Mouse (Mus musculus): ENCODE results near the gene Gm17019. TPM values are rescaled to one million over a fixed set of nuclear protein-coding genes. Genes with fewer than 3 reads are reported as not detected.
"Not testable (repeated sequence)": the region's sequence is repeated elsewhere in the genome, so short reads cannot be mapped to it uniquely, and the experiment has no call there.

Gm17019 gene
- total RNA-seq, 2 experiments from 2014 or later, result not detected

DNA sequence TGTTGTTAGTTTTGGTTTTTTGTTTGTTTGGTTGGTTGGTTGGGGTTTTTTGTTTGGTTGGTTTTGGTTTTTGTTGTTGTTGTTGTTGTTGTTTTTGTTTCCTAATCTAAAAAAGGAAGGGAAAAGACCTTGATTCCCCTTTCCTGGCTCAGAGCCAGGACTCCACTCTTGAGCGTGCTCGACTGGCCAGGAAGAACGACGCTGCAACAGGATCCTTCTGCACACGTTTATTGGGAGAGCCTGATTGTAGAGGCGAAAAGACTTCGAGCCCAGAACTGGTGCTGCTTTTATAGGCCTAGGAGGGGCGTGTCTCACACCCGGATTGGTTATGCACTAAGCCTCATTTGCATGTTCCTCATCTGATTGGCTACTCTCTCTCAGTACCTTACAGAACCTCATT, 34.7 kb downstream of the Gm17019 start:
- DNase-seq (ENCODE audit: low spot score in 2 of 2); intact Hi-C loops (cut with DNase I): not testable (repeated sequence)

DNA sequence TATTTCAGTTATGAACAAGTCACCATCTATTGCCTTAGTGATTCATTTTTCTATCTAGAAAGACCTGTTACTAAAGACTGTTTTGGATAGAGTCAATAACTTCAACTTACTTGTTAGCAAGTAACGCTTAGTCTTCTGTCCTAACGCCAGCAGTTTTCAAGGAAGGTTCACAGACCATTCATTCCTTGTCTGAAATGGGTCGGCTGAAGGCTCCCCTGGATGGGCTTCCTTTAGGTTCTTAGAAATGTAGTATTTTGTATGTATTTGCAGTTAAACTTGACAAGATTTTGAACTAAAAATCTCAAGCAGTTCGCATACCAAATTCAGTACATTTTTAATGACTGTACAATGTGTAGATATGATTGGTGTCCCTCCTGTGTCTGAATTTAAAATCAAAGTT, 35.2 kb downstream of the Gm17019 start:
- intact Hi-C loops (cut with DNase I); DNase-seq (ENCODE audit: low spot score in 2 of 2): not testable (repeated sequence)

DNA sequence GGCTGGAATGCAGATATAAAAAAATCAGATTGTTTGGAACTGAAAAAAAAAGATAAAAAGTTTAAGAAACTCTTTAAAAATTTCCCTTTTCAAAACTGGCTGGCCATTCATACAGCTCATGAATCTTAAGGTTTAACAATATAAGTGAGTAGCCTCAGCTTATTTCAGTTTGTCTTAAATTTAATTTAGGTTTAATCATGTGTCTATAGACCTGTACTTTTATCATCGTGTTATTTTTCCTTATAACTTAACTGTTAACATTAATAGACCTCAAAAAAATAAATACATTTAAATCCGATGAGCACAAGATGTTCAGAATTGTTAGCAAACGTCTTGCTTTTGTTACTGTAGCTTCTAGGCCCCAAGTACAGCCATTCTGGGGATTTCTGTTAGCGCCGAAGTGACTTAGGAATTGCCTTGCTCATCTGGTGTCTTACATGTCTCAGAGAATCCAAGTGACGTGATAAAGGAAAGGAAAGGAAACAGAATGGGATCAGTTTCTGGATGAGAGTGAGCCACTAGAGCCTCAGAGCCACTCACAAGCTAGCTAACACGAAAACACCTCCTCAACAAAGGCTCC, 36.0 kb downstream of the Gm17019 start:
- DNase-seq (ENCODE audit: low spot score in 2 of 2); intact Hi-C loops (cut with DNase I): not testable (repeated sequence)

GRCm38 (mm10) chr5:14994124-14994523, 38.7 kb downstream of the Gm17019 start:
- intact Hi-C loops (cut with DNase I), result not testable (repeated sequence)

GRCm38 (mm10) chr5:14990375-14991158, 42.2 kb downstream of the Gm17019 start:
- DNase-seq (ENCODE audit: low spot score in 2 of 2); intact Hi-C loops (cut with DNase I): not testable (repeated sequence)

More at GRCm38 (mm10) chr5:14994124-14994523, 38.7 kb downstream of the Gm17019 start:
- DNase-seq (ENCODE audit: low spot score in 2 of 2), result not testable (repeated sequence)

- DNase-seq (ENCODE audit: low spot score in 2 of 2); intact Hi-C loops (cut with DNase I): not testable (repeated sequence)
These were observed 46.0 kb downstream of the Gm17019 start for GRCm38 (mm10) chr5:14986649-14987387.

Other genes with a start within 250 kb of the Gm17019 start
- gene Gm9758, start 118.1 kb downstream of the Gm17019 start, total RNA-seq (2021), result not detected
- gene Speer4e, start 94.6 kb downstream of the Gm17019 start, total RNA-seq (2021), result not detected
- gene Gm10354, start 54.1 kb downstream of the Gm17019 start, total RNA-seq (2021), result not detected